Mouse (Mus musculus) ES-E14 (cell line): ENCODE measurements around the gene Chrm5.

ENCODE experiments used
- CHD2 ChIP-seq: IDR thresholded peaks from 2 replicates; pipeline ENCODE4 v1.6.1; 2014; ENCODE audit warnings: mild to moderate bottlenecking, low read depth, low read length, inconsistent platforms
- HCFC1 ChIP-seq: IDR thresholded peaks from 2 replicates; pipeline ENCODE4 v1.6.1; 2012; ENCODE audit warnings: low read length, inconsistent platforms, borderline replicate concordance; ENCODE audit not compliant: insufficient read depth
- MAFK ChIP-seq: IDR thresholded peaks from 2 replicates; pipeline ENCODE4 v1.6.1; 2014; ENCODE audit warnings: mild to moderate bottlenecking, low read depth, low read length, inconsistent platforms; ENCODE audit not compliant: insufficient read depth
- ZC3H11A ChIP-seq: IDR thresholded peaks from 2 replicates; pipeline ENCODE4 v1.6.1; 2012; ENCODE audit warnings: low read depth, mild to moderate bottlenecking, inconsistent platforms, low read length, borderline replicate concordance
- ZNF384 ChIP-seq: IDR thresholded peaks from 2 replicates; pipeline ENCODE4 v1.6.1; 2012; ENCODE audit warnings: low read depth, low read length, inconsistent platforms

- TF ChIP-seq ZNF384 (no peak), ZC3H11A (no peak), CHD2 (no peak), HCFC1 (no peak), MAFK (no peak)
Measured at GRCm38 (mm10) chr2:112516728-112517127, 36.2 kb upstream of the Chrm5 start.
